Mouse (Mus musculus): ENCODE data around the gene Gm43191. TPM values are rescaled to one million over a fixed set of nuclear protein-coding genes. Genes with fewer than 3 reads are reported as not detected.
"Not testable (repeated sequence)": the region's sequence is repeated elsewhere in the genome, so short reads cannot be mapped to it uniquely, and the experiment has no call there.

Gm43191 gene
- total RNA-seq (2021): not detected
- long read RNA-seq: 0 reads

- DNase-seq (ENCODE audit: low spot score in 2 of 2): no peak
These were observed at the start of gene Gm43191 for GRCm38 (mm10) chr3:116681160-116681559. Gene Gm43191 (minus strand): TSS chr3:116681260.

- no peak for DNase-seq (ENCODE audit: low spot score in 2 of 2)
These were observed 48.6 kb upstream of the Gm43191 start for GRCm38 (mm10) chr3:116729483-116730174.

GRCm38 (mm10) chr3:116726807-116727206 is 45.7 kb upstream of the Gm43191 start:
- DNase-seq (ENCODE audit: low spot score in 2 of 2): no peak

- DNase-seq (ENCODE audit: low spot score in 2 of 2): no peak
These were observed 42.7 kb upstream of the Gm43191 start for GRCm38 (mm10) chr3:116723496-116724481.

GRCm38 (mm10) chr3:116722980-116723379 is 41.9 kb upstream of the Gm43191 start:
- DNase-seq (ENCODE audit: low spot score in 2 of 2): no peak

- DNase-seq (ENCODE audit: low spot score in 2 of 2): no peak
These were observed 37.9 kb upstream of the Gm43191 start for GRCm38 (mm10) chr3:116718951-116719350.

GRCm38 (mm10) chr3:116713031-116713430 is 32.0 kb upstream of the Gm43191 start:
- no peak for DNase-seq (ENCODE audit: low spot score in 2 of 2)

GRCm38 (mm10) chr3:116712436-116712881 is 31.4 kb upstream of the Gm43191 start, which contains the start of gene Slc35a3:
Gene Slc35a3 (minus strand): TSS chr3:116712831.
- DNase-seq (ENCODE audit: low spot score in 2 of 2): no peak

- DNase-seq (ENCODE audit: low spot score in 2 of 2): peak; percentile 85 to 91
These were observed 30.8 kb upstream of the Gm43191 start for GRCm38 (mm10) chr3:116711624-116712435.

- no peak for DNase-seq (ENCODE audit: low spot score in 2 of 2)
These were observed 29.9 kb upstream of the Gm43191 start for GRCm38 (mm10) chr3:116710941-116711340.

- no peak for DNase-seq (ENCODE audit: low spot score in 2 of 2)
These were observed 24.7 kb upstream of the Gm43191 start for GRCm38 (mm10) chr3:116705637-116706204.

- no peak for DNase-seq (ENCODE audit: low spot score in 2 of 2)
These were observed 22.8 kb upstream of the Gm43191 start for GRCm38 (mm10) chr3:116703835-116704234.

GRCm38 (mm10) chr3:116702647-116703272 is 21.7 kb upstream of the Gm43191 start:
- no peak for DNase-seq (ENCODE audit: low spot score in 2 of 2)

- DNase-seq (ENCODE audit: low spot score in 2 of 2): no peak
These were observed 20.5 kb upstream of the Gm43191 start for GRCm38 (mm10) chr3:116701601-116702000.

GRCm38 (mm10) chr3:116698786-116699185 is 17.7 kb upstream of the Gm43191 start:
- DNase-seq (ENCODE audit: low spot score in 2 of 2): no peak

GRCm38 (mm10) chr3:116695666-116695985 is 14.6 kb upstream of the Gm43191 start:
- DNase-seq (ENCODE audit: low spot score in 2 of 2): no peak

GRCm38 (mm10) chr3:116694955-116695665 is 14.1 kb upstream of the Gm43191 start:
- no peak for DNase-seq (ENCODE audit: low spot score in 2 of 2)

GRCm38 (mm10) chr3:116694312-116694711 is 13.3 kb upstream of the Gm43191 start:
- no peak for DNase-seq (ENCODE audit: low spot score in 2 of 2)

- not testable (repeated sequence) for DNase-seq (ENCODE audit: low spot score in 2 of 2)
These were observed 16.8 kb downstream of the Gm43191 start for GRCm38 (mm10) chr3:116664281-116664680.

- DNase-seq (ENCODE audit: low spot score in 2 of 2): peak; percentile 98 to 99
These were observed 18.6 kb downstream of the Gm43191 start, which contains the start of gene Mfsd14a for GRCm38 (mm10) chr3:116662463-116662863. Gene Mfsd14a (minus strand): TSS chr3:116662677.

Data from layer of hippocampus, postnatal 10 days (tissue).